ENCODE assay signal across 18 mouse cellular contexts in the genomic region with DNA sequence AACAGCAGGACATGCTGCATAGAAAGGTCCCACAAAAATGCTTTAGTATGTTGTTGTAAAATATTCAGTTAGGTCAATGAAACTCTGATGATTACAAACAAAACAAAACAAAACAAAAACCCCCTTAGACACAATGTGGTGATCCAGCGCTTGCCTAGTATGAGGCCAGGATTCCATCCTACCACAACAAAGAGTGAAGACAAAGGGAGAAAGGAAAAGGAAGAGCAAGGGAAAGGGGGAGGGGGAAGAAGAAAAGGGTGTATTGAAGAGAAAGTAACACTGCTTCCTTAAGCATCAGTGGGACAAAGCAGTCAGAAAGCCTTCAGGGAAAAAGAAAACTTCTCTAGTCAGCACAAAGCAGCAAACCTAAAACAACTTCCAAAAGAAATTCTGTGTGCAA.
A peak's percentile ranks its signal among the peaks of the same experiment; 100 is the strongest.
DNase-seq lines count a peak whose midpoint lies in the region; ATAC-seq and TF ChIP-seq lines count a peak whose summit lies in the region.
"Had no signal": no experiment of that assay in that cellular context is flagged by ENCODE, and none has a peak within 500 bp of the region (broad histone marks: within the 10 kb centered on the region; RNA-seq: fewer than 3 reads in every experiment).

No protein-coding gene starts in this region.

- H3K27me3 ChIP-seq in lung, embryonic 14.5 days (ENCODE audit: insufficient read depth, low read length), result no peaks in the 10 kb centered on the region
- H3K27me3 ChIP-seq: neural tube, embryonic 15.5 days had no signal

- no peaks in the 10 kb centered on the region for H3K4me1 ChIP-seq in lung, embryonic 14.5 days (ENCODE audit: insufficient read depth)
- peaks cover 25% of the 10 kb centered on the region for H3K4me1 ChIP-seq in lung, adult 2 months (ENCODE audit: control insufficient read depth, insufficient read depth, low read length)

- no peak for DNase-seq in lung, embryonic 14.5 days
- no peak for DNase-seq in lung, adult 2 months
- peak; percentile 90 for DNase-seq in R1 (ENCODE audit: low read depth, low spot score)
- peak; percentile 67 for DNase-seq in embryo, embryonic 10.5 days (ENCODE audit: low spot score)
- no peak for DNase-seq in cerebellum, postnatal 10 days
- DNase-seq in yolk sac, embryonic 10.5 days (ENCODE audit: low spot score), result no peak
- DNase-seq: adrenal gland, postnatal 10 days; cerebellum, adult 9-10 months; gastrocnemius, postnatal 10 days; heart, adult 2 months; heart, postnatal 10 days; kidney, adult 8-10 months; kidney, postnatal 36 days; lung, postnatal 10 days; thymus, postnatal 36 days had no signal

- no peak overlapping the region for H3K9ac ChIP-seq in lung, embryonic 14.5 days
- H3K9ac ChIP-seq: neural tube, embryonic 15.5 days had no signal

- 0 out of 2 replicates have a peak overlapping the region, but pooled peaks have one; percentile 11 for H3K27ac ChIP-seq in lung, embryonic 14.5 days (ENCODE audit: low read depth)
- peak overlapping the region; percentile 75 for H3K27ac ChIP-seq in macrophage
- H3K27ac ChIP-seq: neural tube, embryonic 15.5 days had no signal

- ATAC-seq in lung, embryonic 14.5 days (ENCODE audit: insufficient read depth), result no peak
- ATAC-seq in erythroblast, adult 5-6 weeks (replicated peaks; ENCODE audit: low FRiP score, poor library complexity, severe bottlenecking), result no peak

- H3K4me3 ChIP-seq in lung, embryonic 14.5 days (ENCODE audit: low read depth, low read length), result no peak overlapping the region
- no peak overlapping the region for H3K4me3 ChIP-seq in lung, adult 2 months (replicated peaks; ENCODE audit: extremely low read depth, low read depth, low read length)
- H3K4me3 ChIP-seq in macrophage (ENCODE audit: inconsistent target), result no peak overlapping the region
- H3K4me3 ChIP-seq: heart, adult 2 months; neural tube, embryonic 15.5 days had no signal

- TF ChIP-seq POLR2A in lung, adult 2 months (IDR thresholded peaks at IDR 0.05; ENCODE audit: borderline replicate concordance, extremely low read depth, low read depth, low read length), result no peak

- H3K4me2 ChIP-seq in lung, embryonic 14.5 days, result no peak overlapping the region
- H3K4me2 ChIP-seq: neural tube, embryonic 15.5 days had no signal

- 0 out of 2 replicates have a peak, but pooled peaks cover 3% of the 10 kb centered on the region for H3K36me3 ChIP-seq in lung, embryonic 14.5 days (ENCODE audit: insufficient read depth)
- H3K36me3 ChIP-seq in macrophage (ENCODE audit: inconsistent target), result no peaks in the 10 kb centered on the region
- H3K36me3 ChIP-seq: neural tube, embryonic 15.5 days had no signal

- no peak for TF ChIP-seq CTCF in lung, embryonic 14.5 days (IDR thresholded peaks at IDR 0.05; ENCODE audit: low read depth)
- TF ChIP-seq CTCF in lung, adult 2 months (IDR thresholded peaks at IDR 0.05; ENCODE audit: insufficient read depth, low read length), result no peak

- 63% methylated on average over 1 of the region's 1 CpGs for WGBS in lung, embryonic 14.5 days
- WGBS in lung, adult 2 months, result 45% methylated on average over 1 of the region's 1 CpGs
- WGBS in macrophage (ENCODE audit: missing documents), result 50% methylated on average over 1 of the region's 1 CpGs

- peaks cover 70% of the 10 kb centered on the region for H3K79me2 ChIP-seq in macrophage (ENCODE audit: inconsistent target)

- H3K9me3 ChIP-seq in lung, embryonic 14.5 days (ENCODE audit: low read depth, low read length), result no peaks in the 10 kb centered on the region
- H3K9me3 ChIP-seq: neural tube, embryonic 15.5 days had no signal

Comparison
In these comparisons a context has a peak if more than half of its experiments do, and no peak if none do; other contexts are left out.
1. DNase-seq: peak in R1 (single experiment) and embryo, embryonic 10.5 days (single experiment); none in lung, embryonic 14.5 days (single experiment), lung, adult 2 months (single experiment), cerebellum, postnatal 10 days (0 of 2) and yolk sac, embryonic 10.5 days (single experiment).